Mouse (Mus musculus): ENCODE results near the gene Slc41a2.
A peak's percentile ranks its signal among the peaks of the same experiment; 100 is the strongest.

The Slc41a2 gene

GRCm38 (mm10) chr10:83310356-83310755, 27.3 kb downstream of the Slc41a2 start:
- no peak for DNase-seq (ENCODE audit: low spot score)

GRCm38 (mm10) chr10:83301687-83302086, 36.0 kb downstream of the Slc41a2 start:
- peak; percentile 12 for DNase-seq (ENCODE audit: low spot score)

GRCm38 (mm10) chr10:83301054-83301453, 36.6 kb downstream of the Slc41a2 start:
- no peak for DNase-seq (ENCODE audit: low spot score)

- no peak for DNase-seq (ENCODE audit: low spot score)
Observed at GRCm38 (mm10) chr10:83297017-83297416, 40.7 kb downstream of the Slc41a2 start.

- no peak for DNase-seq (ENCODE audit: low spot score)
Observed at GRCm38 (mm10) chr10:83294746-83295145, 42.9 kb downstream of the Slc41a2 start.

- DNase-seq (ENCODE audit: low spot score), result no peak
Observed at GRCm38 (mm10) chr10:83293352-83293751, 44.3 kb downstream of the Slc41a2 start.

- DNase-seq (ENCODE audit: low spot score), result no peak
Observed at GRCm38 (mm10) chr10:83291731-83292130, 46.0 kb downstream of the Slc41a2 start.

GRCm38 (mm10) chr10:83287828-83288227, 49.9 kb downstream of the Slc41a2 start:
- no peak for DNase-seq (ENCODE audit: low spot score)

GRCm38 (mm10) chr10:83286399-83286798, 51.3 kb downstream of the Slc41a2 start:
- DNase-seq (ENCODE audit: low spot score), result no peak

- DNase-seq (ENCODE audit: low spot score), result no peak
Observed at GRCm38 (mm10) chr10:83285724-83286256, 51.9 kb downstream of the Slc41a2 start.

- no peak for DNase-seq (ENCODE audit: low spot score)
Observed at GRCm38 (mm10) chr10:83284916-83285315, 52.8 kb downstream of the Slc41a2 start.

GRCm38 (mm10) chr10:83266731-83267130, 71.0 kb downstream of the Slc41a2 start:
- no peak for DNase-seq (ENCODE audit: low spot score)

GRCm38 (mm10) chr10:83266241-83266640, 71.4 kb downstream of the Slc41a2 start:
- DNase-seq (ENCODE audit: low spot score), result no peak

- no peak for DNase-seq (ENCODE audit: low spot score)
Observed at GRCm38 (mm10) chr10:83264680-83265079, 73.0 kb downstream of the Slc41a2 start.

GRCm38 (mm10) chr10:83264056-83264455, 73.6 kb downstream of the Slc41a2 start:
- no peak for DNase-seq (ENCODE audit: low spot score)

GRCm38 (mm10) chr10:83261264-83261663, 76.4 kb downstream of the Slc41a2 start:
- DNase-seq (ENCODE audit: low spot score), result peak; percentile 6

- no peak for DNase-seq (ENCODE audit: low spot score)
Observed at GRCm38 (mm10) chr10:83251377-83251776, 86.3 kb downstream of the Slc41a2 start.

- no peak for DNase-seq (ENCODE audit: low spot score)
Observed at GRCm38 (mm10) chr10:83248036-83248435, 89.6 kb downstream of the Slc41a2 start.

- DNase-seq (ENCODE audit: low spot score), result no peak
Observed at GRCm38 (mm10) chr10:83245720-83246119, 92.0 kb downstream of the Slc41a2 start.

- DNase-seq (ENCODE audit: low spot score), result no peak
Observed at GRCm38 (mm10) chr10:83244131-83244530, 93.6 kb downstream of the Slc41a2 start.

- peak; percentile 15 for DNase-seq (ENCODE audit: low spot score)
Observed at GRCm38 (mm10) chr10:83242106-83242686, 95.5 kb downstream of the Slc41a2 start.

GRCm38 (mm10) chr10:83234391-83234790, 103.3 kb downstream of the Slc41a2 start:
- no peak for DNase-seq (ENCODE audit: low spot score)

- no peak for DNase-seq (ENCODE audit: low spot score)
Observed at GRCm38 (mm10) chr10:83233967-83234366, 103.7 kb downstream of the Slc41a2 start.

- DNase-seq (ENCODE audit: low spot score), result no peak
Observed at GRCm38 (mm10) chr10:83228626-83229025, 109.1 kb downstream of the Slc41a2 start.

Data from lung, postnatal 25 days (tissue).